In genomic region chr8:49158201-49158600, GRCm38 (mm10) we compare ENCODE assay signal across 28 mouse cellular contexts.
DNase-seq lines count a peak whose midpoint lies in the region; ATAC-seq lines count a peak whose summit lies in the region.
"Had no signal": no experiment of that assay in that cellular context is flagged by ENCODE, and none has a peak within 500 bp of the region (broad histone marks: within the 10 kb centered on the region; RNA-seq: fewer than 3 reads in every experiment).

No protein-coding gene starts in this region.

- H3K36me3 ChIP-seq in forebrain, embryonic 14.5 days (ENCODE audit: control insufficient read depth, insufficient read depth, low read length) = no peaks in the 10 kb centered on the region
- no peaks in the 10 kb centered on the region for H3K36me3 ChIP-seq in forebrain, embryonic 13.5 days (ENCODE audit: poor library complexity, severe bottlenecking)
- H3K36me3 ChIP-seq in hindbrain, embryonic 14.5 days (replicated peaks; ENCODE audit: control insufficient read depth, insufficient read depth) = no peaks in the 10 kb centered on the region
- H3K36me3 ChIP-seq in hindbrain, embryonic 10.5 days = no peaks in the 10 kb centered on the region
- no peaks in the 10 kb centered on the region for H3K36me3 ChIP-seq in neural tube, embryonic 13.5 days
- H3K36me3 ChIP-seq in neural tube, embryonic 15.5 days = no peaks in the 10 kb centered on the region
- H3K36me3 ChIP-seq: heart, embryonic 12.5 days; limb, embryonic 12.5 days; midbrain, embryonic 12.5 days had no signal

- no peaks in the 10 kb centered on the region for H3K9me3 ChIP-seq in forebrain, embryonic 14.5 days (replicated peaks; ENCODE audit: control insufficient read depth, low read length)
- no peaks in the 10 kb centered on the region for H3K9me3 ChIP-seq in forebrain, embryonic 13.5 days (replicated peaks)
- H3K9me3 ChIP-seq in hindbrain, embryonic 14.5 days (ENCODE audit: control insufficient read depth, low read length) = no peaks in the 10 kb centered on the region
- H3K9me3 ChIP-seq in hindbrain, embryonic 10.5 days = no peaks in the 10 kb centered on the region
- no peaks in the 10 kb centered on the region for H3K9me3 ChIP-seq in neural tube, embryonic 13.5 days
- H3K9me3 ChIP-seq in neural tube, embryonic 15.5 days (replicated peaks) = no peaks in the 10 kb centered on the region
- H3K9me3 ChIP-seq: heart, embryonic 12.5 days; limb, embryonic 12.5 days; midbrain, embryonic 12.5 days had no signal

- WGBS in forebrain, embryonic 14.5 days = 68% methylated on average over 4 of the region's 4 CpGs
- 72% methylated on average over 4 of the region's 4 CpGs for WGBS in forebrain, embryonic 13.5 days
- 50% methylated on average over 4 of the region's 4 CpGs for WGBS in hindbrain, embryonic 14.5 days
- 81% methylated on average over 4 of the region's 4 CpGs for WGBS in hindbrain, embryonic 10.5 days
- WGBS in neural tube, embryonic 13.5 days = 26% methylated on average over 4 of the region's 4 CpGs
- WGBS in neural tube, embryonic 15.5 days = 26% methylated on average over 4 of the region's 4 CpGs

- DNase-seq in forebrain, embryonic 14.5 days (ENCODE audit: low spot score) = peak; percentile 61
- DNase-seq in hindbrain, embryonic 14.5 days (ENCODE audit: low spot score) = peak; percentile 30
- DNase-seq in hindbrain, embryonic 10.5 days (ENCODE audit: low spot score) = no peak
- DNase-seq: adrenal gland, postnatal 25 days; cerebellum, adult 8-10 months; cerebellum, postnatal 36 days; gastrocnemius, adult 2 months; gastrocnemius, postnatal 36 days; heart, adult 2 months; heart, postnatal 4 days; kidney, adult 11 months; kidney, postnatal 14 days; layer of hippocampus, adult 9-11 months; lung, postnatal 4 days; right cerebral cortex, postnatal 4 days; thymus, adult 18-20 months; thymus, postnatal 25 days had no signal

- H3K4me3 ChIP-seq in forebrain, embryonic 14.5 days (ENCODE audit: low read depth, low read length) = no peak overlapping the region
- H3K4me3 ChIP-seq in forebrain, embryonic 13.5 days = no peak overlapping the region
- H3K4me3 ChIP-seq in hindbrain, embryonic 14.5 days (replicated peaks; ENCODE audit: low read length) = no peak overlapping the region
- H3K4me3 ChIP-seq in hindbrain, embryonic 10.5 days = no peak overlapping the region
- H3K4me3 ChIP-seq in neural tube, embryonic 13.5 days = no peak overlapping the region
- H3K4me3 ChIP-seq in neural tube, embryonic 15.5 days (replicated peaks) = no peak overlapping the region
- H3K4me3 ChIP-seq: gastrocnemius, adult 2 months; heart, adult 2 months; heart, embryonic 12.5 days; limb, embryonic 12.5 days; megakaryocyte, embryonic 14.5 days; midbrain, embryonic 12.5 days had no signal

- H3K9ac ChIP-seq in forebrain, embryonic 14.5 days (ENCODE audit: low read length) = no peak overlapping the region
- H3K9ac ChIP-seq in forebrain, embryonic 13.5 days = no peak overlapping the region
- no peak overlapping the region for H3K9ac ChIP-seq in hindbrain, embryonic 14.5 days
- no peak overlapping the region for H3K9ac ChIP-seq in neural tube, embryonic 13.5 days
- H3K9ac ChIP-seq in neural tube, embryonic 15.5 days (replicated peaks) = no peak overlapping the region
- H3K9ac ChIP-seq: heart, embryonic 12.5 days; limb, embryonic 12.5 days; midbrain, embryonic 12.5 days had no signal

- H3K27ac ChIP-seq in forebrain, embryonic 14.5 days (ENCODE audit: low read depth, low read length) = no peak overlapping the region
- H3K27ac ChIP-seq in forebrain, embryonic 13.5 days = no peak overlapping the region
- H3K27ac ChIP-seq in hindbrain, embryonic 14.5 days = no peak overlapping the region
- H3K27ac ChIP-seq in hindbrain, embryonic 10.5 days = no peak overlapping the region
- peak overlapping the region; percentile 20 for H3K27ac ChIP-seq in neural tube, embryonic 13.5 days (replicated peaks)
- H3K27ac ChIP-seq in neural tube, embryonic 15.5 days (replicated peaks) = no peak overlapping the region; the same call in 1 of the 2 replicates
- H3K27ac ChIP-seq: gastrocnemius, adult 2 months; heart, adult 2 months; limb, embryonic 12.5 days; midbrain, embryonic 12.5 days; stomach, postnatal 0 days had no signal

- ATAC-seq in forebrain, embryonic 14.5 days = no peak; the same call in 1 of the 2 replicates
- no peak for ATAC-seq in forebrain, embryonic 13.5 days
- no peak for ATAC-seq in hindbrain, embryonic 14.5 days (ENCODE audit: low FRiP score)
- 0 out of 2 replicates have a peak, but pooled peaks have one; percentile 43 for ATAC-seq in neural tube, embryonic 13.5 days (ENCODE audit: low read depth)
- no peak for ATAC-seq in neural tube, embryonic 15.5 days (ENCODE audit: low FRiP score)
- ATAC-seq in granulocyte monocyte progenitor cell, adult 5-6 weeks (replicated peaks; ENCODE audit: poor library complexity, severe bottlenecking) = no peak
- ATAC-seq: Patski had no signal

- H3K4me2 ChIP-seq in forebrain, embryonic 14.5 days (ENCODE audit: low read length) = no peak overlapping the region
- no peak overlapping the region for H3K4me2 ChIP-seq in forebrain, embryonic 13.5 days
- H3K4me2 ChIP-seq in hindbrain, embryonic 14.5 days (replicated peaks) = no peak overlapping the region
- no peak overlapping the region for H3K4me2 ChIP-seq in neural tube, embryonic 13.5 days
- no peak overlapping the region; the same call in 1 of the 2 replicates for H3K4me2 ChIP-seq in neural tube, embryonic 15.5 days
- H3K4me2 ChIP-seq: heart, embryonic 12.5 days; limb, embryonic 12.5 days; liver, embryonic 11.5 days; midbrain, embryonic 12.5 days had no signal

- no peaks in the 10 kb centered on the region for H3K27me3 ChIP-seq in forebrain, embryonic 14.5 days (replicated peaks; ENCODE audit: control insufficient read depth, insufficient read depth, low read length)
- H3K27me3 ChIP-seq in forebrain, embryonic 13.5 days = no peaks in the 10 kb centered on the region
- no peaks in the 10 kb centered on the region for H3K27me3 ChIP-seq in hindbrain, embryonic 14.5 days (ENCODE audit: control insufficient read depth, insufficient read depth, low read length)
- H3K27me3 ChIP-seq in hindbrain, embryonic 10.5 days (ENCODE audit: insufficient read depth, poor library complexity, severe bottlenecking) = no peaks in the 10 kb centered on the region
- no peaks in the 10 kb centered on the region for H3K27me3 ChIP-seq in neural tube, embryonic 13.5 days
- no peaks in the 10 kb centered on the region for H3K27me3 ChIP-seq in neural tube, embryonic 15.5 days (replicated peaks)
- H3K27me3 ChIP-seq: heart, embryonic 12.5 days; limb, embryonic 12.5 days; megakaryocyte, embryonic 14.5 days; midbrain, embryonic 12.5 days had no signal

- no peaks in the 10 kb centered on the region for H3K4me1 ChIP-seq in forebrain, embryonic 14.5 days (ENCODE audit: control insufficient read depth, insufficient read depth, low read length)
- H3K4me1 ChIP-seq in forebrain, embryonic 13.5 days = no peaks in the 10 kb centered on the region
- no peaks in the 10 kb centered on the region for H3K4me1 ChIP-seq in hindbrain, embryonic 14.5 days (replicated peaks; ENCODE audit: control insufficient read depth, insufficient read depth, low read length)
- H3K4me1 ChIP-seq in hindbrain, embryonic 10.5 days (replicated peaks) = no peaks in the 10 kb centered on the region
- H3K4me1 ChIP-seq in neural tube, embryonic 13.5 days (replicated peaks) = peaks cover 23% of the 10 kb centered on the region
- H3K4me1 ChIP-seq in neural tube, embryonic 15.5 days = peaks cover 10% of the 10 kb centered on the region; the same call in 1 of the 2 replicates
- H3K4me1 ChIP-seq: heart, embryonic 12.5 days; limb, embryonic 12.5 days; megakaryocyte, embryonic 14.5 days; midbrain, embryonic 12.5 days had no signal
